Mouse (Mus musculus) left cerebral cortex, postnatal 4 days (tissue): ENCODE data around the gene Slc15a1. TPM values are rescaled to one million over a fixed set of nuclear protein-coding genes. Genes with fewer than 3 reads are reported as not detected.

Experiments
- DNase-seq: peaks from one replicate; pipeline ENCODE4 v3.0.0-alpha.2; 2022
- intact Hi-C: fragments of 180-260 bp; cut with DNase I; formaldehyde crosslinking; loops from one replicate; pipeline ENCODE4 v1.15.1; 2025
- total RNA-seq, 2 experiments: library from RNA; stranded (reverse); gene quantifications; 2 replicates each; pipeline ENCODE4 v1.2.3; 2021

The Slc15a1 gene
- total RNA-seq, 2 experiments from 2014 or later = 0.28 TPM; not detected in 1

GRCm38 (mm10) chr14:121455527-121455926 lies 49.5 kb downstream of the Slc15a1 start:
- intact Hi-C loops = loop anchor here (5.0 kb wide), 1 partner anchor 178 kb away; no protein-coding TSS in a partner anchor
- DNase-seq = peak; percentile 51

- intact Hi-C loops = no loop called here
- no peak for DNase-seq
These were observed 51.9 kb downstream of the Slc15a1 start for GRCm38 (mm10) chr14:121453130-121453529.

- DNase-seq = no peak
- intact Hi-C loops = no loop called here
These were observed 52.8 kb downstream of the Slc15a1 start for GRCm38 (mm10) chr14:121452227-121452626.

- DNase-seq = no peak
- intact Hi-C loops = no loop called here
These were observed 53.5 kb downstream of the Slc15a1 start for GRCm38 (mm10) chr14:121451424-121452029.

GRCm38 (mm10) chr14:121450504-121451423 lies 54.3 kb downstream of the Slc15a1 start:
- intact Hi-C loops = no loop called here
- peak; percentile 57 for DNase-seq

GRCm38 (mm10) chr14:121446951-121447350 lies 58.1 kb downstream of the Slc15a1 start:
- DNase-seq = peak; percentile 38
- intact Hi-C loops = no loop called here

- intact Hi-C loops = no loop called here
- peak; percentile 61 for DNase-seq
These were observed 59.9 kb downstream of the Slc15a1 start for GRCm38 (mm10) chr14:121445194-121445593.

GRCm38 (mm10) chr14:121440807-121441206 lies 64.2 kb downstream of the Slc15a1 start:
- intact Hi-C loops = no loop called here
- DNase-seq = no peak

GRCm38 (mm10) chr14:121437026-121437425 lies 68.0 kb downstream of the Slc15a1 start:
- intact Hi-C loops = no loop called here
- no peak for DNase-seq

GRCm38 (mm10) chr14:121436455-121436854 lies 68.6 kb downstream of the Slc15a1 start:
- intact Hi-C loops = no loop called here
- no peak for DNase-seq

- intact Hi-C loops = no loop called here
- no peak for DNase-seq
These were observed 69.3 kb downstream of the Slc15a1 start for GRCm38 (mm10) chr14:121435794-121436193.

GRCm38 (mm10) chr14:121431261-121431660 lies 73.8 kb downstream of the Slc15a1 start:
- intact Hi-C loops = no loop called here
- no peak for DNase-seq

GRCm38 (mm10) chr14:121429854-121430535 lies 75.1 kb downstream of the Slc15a1 start:
- no peak for DNase-seq
- intact Hi-C loops = no loop called here

- no peak for DNase-seq
- intact Hi-C loops = no loop called here
These were observed 76.9 kb downstream of the Slc15a1 start for GRCm38 (mm10) chr14:121428148-121428547.

GRCm38 (mm10) chr14:121426743-121427142 lies 78.3 kb downstream of the Slc15a1 start:
- intact Hi-C loops = no loop called here
- no peak for DNase-seq

GRCm38 (mm10) chr14:121425004-121425793 lies 79.9 kb downstream of the Slc15a1 start:
- DNase-seq = no peak
- intact Hi-C loops = no loop called here

GRCm38 (mm10) chr14:121423341-121423751 lies 81.7 kb downstream of the Slc15a1 start:
- no peak for DNase-seq
- intact Hi-C loops = no loop called here

GRCm38 (mm10) chr14:121422664-121423340 lies 82.2 kb downstream of the Slc15a1 start:
- intact Hi-C loops = no loop called here
- no peak for DNase-seq

- no peak for DNase-seq
- intact Hi-C loops = no loop called here
These were observed 83.1 kb downstream of the Slc15a1 start for GRCm38 (mm10) chr14:121422000-121422399.

GRCm38 (mm10) chr14:121417594-121417993 lies 87.5 kb downstream of the Slc15a1 start:
- DNase-seq = peak; percentile 15
- intact Hi-C loops = no loop called here
